Mouse (Mus musculus) naive thymus-derived CD4-positive, alpha-beta T cell, adult 2 months (primary cell): ENCODE results near the gene Rfx1.

ENCODE experiments used
- DNase-seq: peaks from one replicate; pipeline ENCODE4 v3.0.0-alpha.2; 2011; ENCODE audit warnings: low read depth

Gene Rfx1

DNA sequence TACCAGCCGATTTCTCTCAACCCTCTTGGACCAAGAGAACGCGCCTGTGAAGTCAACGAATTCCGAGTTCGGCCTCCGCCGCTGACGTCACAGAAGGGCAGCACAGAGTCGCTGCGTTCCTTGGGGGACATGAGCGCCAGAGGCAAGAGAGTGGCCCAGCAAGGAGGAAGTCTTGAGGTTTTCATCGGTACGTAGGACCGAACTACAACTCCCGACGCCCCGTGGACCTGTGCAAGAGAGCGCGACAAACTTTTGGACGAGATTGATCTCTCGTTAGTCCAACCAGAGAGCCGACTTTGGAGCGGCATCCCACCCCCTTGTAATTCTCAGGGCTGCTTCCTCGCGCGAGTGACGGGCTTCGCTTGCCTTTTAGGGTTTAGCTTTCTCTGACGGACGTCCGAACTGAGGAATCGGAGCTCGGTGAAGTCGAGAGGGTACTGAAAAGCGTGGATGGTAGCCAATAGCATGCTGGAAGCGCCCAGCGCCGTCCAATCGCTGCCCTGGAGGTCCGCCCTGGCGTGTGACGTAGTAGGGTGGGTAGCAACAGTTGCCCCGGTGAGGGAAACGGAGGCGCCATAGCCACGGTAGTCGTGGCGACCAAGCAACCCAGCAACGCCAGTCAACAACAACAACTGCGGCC, at the start of gene Rfx1:
Gene Rfx1, plus strand, starts transcription at position 544 of the 640 bp plus-strand sequence.
- peak; percentile 99 for DNase-seq

DNA sequence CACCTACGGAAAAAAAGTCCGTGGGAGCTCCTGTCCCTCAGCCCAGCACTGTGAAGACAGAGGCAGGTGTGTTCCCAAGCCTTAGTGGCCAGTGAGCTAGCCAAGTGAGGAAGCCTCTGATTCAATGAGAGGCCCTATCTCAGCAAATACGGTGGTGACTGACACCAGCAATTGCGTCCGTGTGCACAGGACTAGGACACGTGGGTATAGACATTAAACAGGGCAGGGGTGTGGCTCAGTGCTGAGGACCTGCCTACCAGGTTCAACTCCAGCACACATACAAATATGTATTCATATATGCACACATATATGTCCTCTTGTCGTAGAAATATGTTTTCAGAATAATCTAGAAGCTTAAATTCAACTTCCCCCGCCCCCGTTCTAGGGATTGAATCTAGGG, 46.9 kb upstream of the Rfx1 start:
- DNase-seq = no peak

DNA sequence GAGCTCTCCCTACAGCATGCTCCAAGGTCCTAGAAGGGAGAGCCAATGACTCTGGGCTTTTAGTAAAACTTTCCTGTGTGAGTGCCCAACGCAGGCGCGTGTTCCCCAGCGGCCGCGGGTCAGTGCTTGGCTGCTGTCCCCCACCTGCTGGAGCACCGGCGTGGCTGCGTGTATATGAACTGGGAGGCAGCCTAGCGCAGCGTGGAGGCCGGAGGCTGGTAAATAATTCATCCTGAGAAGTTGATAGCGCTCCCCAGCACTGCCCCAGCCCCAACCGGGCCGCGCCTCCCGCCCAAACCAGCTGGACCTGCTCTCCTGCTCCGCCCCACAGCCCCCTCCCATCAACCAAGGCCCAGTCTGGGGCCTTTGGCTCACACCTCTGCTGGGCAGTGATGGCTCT, 45.5 kb upstream of the Rfx1 start, which contains the start of gene Palm3:
Gene Palm3, plus strand, starts transcription at position 376 of the 400 bp plus-strand sequence.
- no peak for DNase-seq

DNA sequence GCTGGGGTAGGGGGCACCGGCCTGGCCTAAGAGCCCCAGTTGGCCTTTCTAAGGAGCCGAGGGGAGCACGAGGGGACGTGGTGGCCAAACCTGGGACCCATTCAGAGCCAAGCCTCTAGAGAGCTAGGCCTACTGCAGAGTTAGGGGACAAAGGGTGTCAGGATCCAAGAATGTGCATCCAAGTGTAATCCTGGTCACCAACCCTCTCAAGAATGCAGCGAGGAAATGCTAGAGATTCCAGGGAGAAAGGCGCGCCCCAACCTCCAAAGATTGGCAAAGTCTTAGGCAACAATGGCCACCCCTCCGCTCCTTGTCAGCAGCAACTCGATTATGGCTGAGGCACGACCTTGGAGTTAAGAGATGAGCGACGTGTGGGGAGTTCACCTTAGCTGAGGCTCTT, 45.1 kb upstream of the Rfx1 start:
- no peak for DNase-seq

DNA sequence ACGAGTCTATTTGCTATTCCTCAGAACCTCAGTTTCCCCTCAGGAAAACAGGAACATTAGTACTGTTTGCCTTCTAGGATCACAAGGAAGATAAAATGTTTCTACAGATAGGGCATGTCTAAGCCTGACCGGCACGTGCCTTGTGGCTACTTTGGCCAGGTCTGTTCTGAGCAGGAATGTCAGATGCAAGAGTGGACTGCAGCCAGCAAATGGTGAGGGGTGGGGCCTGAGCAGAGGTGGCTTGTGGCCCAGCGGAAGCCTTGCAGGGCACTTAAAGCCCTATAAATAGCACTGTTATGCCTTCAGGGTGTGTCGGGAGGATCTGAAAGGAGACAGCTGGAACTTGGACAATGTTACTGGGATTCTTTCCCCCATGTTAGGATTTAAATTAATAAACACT, 43.5 kb upstream of the Rfx1 start:
- no peak for DNase-seq

DNA sequence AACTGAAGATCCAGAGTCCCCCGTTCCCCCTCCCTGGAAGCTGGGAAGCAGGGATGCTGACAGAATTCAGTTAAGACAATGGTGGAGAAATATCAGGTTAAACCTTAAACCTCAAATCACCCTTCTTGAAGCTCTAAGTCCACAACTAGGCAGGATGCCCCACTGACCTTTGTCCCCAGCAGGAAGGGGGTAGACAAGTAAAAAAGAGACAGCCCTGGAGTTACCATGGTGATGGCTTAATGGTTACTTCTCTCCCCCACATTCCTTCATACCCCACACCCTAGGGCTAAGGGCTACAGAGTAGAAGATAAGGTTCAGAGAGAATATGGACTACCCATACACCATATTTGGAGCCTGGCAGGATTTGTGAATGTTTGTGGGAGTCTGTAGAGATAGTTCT, 43.0 kb upstream of the Rfx1 start:
- DNase-seq = no peak

DNA sequence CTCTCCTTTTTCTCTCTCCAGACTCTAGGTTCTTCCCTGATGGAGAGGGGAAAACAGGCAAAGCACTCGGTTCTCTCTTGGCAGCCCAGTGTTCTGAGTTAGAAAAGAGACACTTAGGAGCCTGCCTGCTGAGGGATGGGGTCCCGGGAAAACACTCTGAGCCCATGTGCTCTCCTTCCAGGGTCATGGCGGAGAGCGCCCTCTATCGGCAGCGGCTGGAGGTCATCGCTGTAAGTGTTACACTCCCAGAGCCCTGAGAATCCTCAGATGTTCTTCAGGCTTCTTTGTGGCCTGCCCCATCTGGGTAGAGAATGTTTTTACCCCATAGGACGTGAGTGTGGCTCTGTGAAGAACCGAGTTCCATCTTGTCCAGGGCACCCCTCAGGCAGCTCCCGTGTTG, 42.5 kb upstream of the Rfx1 start:
- DNase-seq = peak; percentile 74

DNA sequence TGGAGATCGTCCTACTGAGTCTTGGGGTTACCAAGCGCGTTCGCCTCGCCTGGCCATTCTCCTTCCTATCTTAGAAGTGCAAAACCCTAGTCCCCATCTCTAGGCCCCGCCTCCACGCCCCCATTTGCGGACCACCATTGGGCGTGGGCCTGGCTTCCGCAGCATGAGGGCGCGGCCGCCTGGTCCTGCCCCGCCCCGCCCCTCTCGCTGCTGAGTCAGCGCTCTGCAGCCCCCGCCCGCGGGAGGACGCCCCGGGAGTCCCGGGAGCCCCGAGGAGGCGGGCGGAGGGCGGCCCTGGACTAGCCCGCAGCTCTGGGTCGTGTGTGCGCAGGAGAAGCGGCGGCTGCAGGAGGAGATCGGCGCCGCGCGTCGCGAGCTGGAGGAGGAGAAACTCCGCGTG, 40.8 kb upstream of the Rfx1 start:
- DNase-seq = peak; percentile 44

DNA sequence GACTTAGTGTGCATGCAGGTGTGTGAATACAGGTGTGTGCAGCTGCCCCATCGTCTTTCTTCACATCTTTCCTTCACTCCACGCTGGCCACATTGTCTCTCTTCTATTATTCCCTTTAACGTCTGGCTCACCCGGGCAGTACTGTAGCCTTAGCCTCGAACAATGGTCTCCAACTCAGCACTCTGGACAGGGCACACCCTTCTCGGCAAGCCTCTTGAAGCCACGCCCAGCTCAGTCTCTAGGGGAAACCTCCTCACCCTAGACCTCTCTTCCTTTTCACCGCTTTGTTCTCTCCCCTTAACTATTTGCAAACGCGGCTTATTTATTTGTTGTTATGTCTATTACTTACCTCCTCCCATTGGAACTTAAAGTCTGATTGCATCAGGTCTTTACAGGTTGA, 39.2 kb upstream of the Rfx1 start:
- peak; percentile 44 for DNase-seq

DNA sequence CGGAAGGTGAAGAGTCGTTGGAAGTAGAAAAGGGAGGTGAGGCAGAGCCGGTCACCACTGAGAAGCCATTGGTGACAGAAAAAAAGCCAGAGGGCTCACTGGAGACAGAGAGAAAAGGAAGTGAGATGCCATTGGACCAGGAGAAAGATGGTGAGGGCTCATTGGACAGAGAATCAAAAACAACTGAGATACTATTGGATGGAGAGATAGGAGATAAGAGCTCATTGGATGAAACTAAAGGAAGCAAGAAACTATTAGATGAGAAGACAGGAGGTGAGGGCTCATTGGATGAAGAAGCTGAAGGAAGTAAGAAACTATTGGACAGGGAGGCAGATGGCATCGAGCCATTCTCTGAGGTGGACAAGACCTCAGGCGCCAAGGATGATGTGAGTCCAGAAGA, 37.4 kb upstream of the Rfx1 start:
- DNase-seq = no peak

DNA sequence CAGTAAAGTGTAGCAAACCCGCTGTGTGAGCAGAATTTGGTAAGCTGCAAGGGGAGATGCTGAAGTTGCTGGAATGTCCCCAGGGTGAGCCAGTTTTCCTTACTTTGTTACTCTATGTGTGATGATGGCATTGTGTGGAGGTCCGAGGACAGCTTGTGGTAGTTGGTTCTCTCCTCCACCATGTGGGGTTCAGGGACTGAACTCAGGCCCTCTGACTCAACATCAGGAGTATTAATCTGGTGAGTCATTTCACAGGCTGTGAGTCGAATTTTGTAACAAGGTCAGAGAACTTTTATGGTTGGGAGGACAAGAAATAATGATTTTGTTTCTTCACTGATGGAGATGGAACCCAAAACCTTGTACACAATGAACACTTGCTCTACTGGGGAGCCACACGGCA, 33.9 kb upstream of the Rfx1 start:
- no peak for DNase-seq

DNA sequence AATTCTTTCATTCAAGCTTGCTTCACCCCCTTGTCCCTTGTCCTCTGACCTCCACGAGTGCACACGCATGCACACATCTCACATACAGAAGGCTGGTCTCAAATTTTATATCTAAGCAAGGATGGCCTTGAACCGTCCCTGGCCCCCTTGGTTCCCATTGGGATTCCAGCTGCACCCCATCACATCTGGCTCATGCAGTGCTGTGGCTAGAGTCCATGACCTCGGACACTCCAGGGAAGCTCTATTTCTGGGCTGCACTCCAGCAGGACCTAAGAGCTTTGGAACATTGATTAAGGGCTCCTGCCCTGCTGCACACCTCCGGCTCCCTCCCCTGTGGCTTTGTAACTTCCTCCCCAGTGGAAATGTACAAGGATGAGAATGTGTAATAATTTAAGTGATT, 28.6 kb upstream of the Rfx1 start:
- no peak for DNase-seq

DNA sequence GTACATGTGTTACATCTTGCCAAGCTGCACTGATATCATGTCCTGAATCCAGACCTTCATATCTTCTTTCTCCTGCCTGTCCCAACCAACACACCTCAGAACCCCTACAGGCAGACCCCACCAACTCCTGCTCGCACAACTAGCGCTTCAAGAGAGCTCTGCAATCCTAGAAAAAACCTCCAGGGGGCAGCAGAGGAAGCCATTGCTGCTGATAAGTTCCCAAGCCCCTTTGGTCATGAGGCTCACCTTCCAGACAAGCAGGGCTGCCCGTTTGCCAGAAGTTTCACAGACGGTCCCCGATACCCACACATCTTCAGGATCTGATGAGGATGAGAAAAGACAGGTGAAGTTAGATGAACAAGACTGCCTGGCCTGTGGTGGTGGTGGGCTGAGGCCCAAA, 27.6 kb upstream of the Rfx1 start:
- peak; percentile 91 for DNase-seq

DNA sequence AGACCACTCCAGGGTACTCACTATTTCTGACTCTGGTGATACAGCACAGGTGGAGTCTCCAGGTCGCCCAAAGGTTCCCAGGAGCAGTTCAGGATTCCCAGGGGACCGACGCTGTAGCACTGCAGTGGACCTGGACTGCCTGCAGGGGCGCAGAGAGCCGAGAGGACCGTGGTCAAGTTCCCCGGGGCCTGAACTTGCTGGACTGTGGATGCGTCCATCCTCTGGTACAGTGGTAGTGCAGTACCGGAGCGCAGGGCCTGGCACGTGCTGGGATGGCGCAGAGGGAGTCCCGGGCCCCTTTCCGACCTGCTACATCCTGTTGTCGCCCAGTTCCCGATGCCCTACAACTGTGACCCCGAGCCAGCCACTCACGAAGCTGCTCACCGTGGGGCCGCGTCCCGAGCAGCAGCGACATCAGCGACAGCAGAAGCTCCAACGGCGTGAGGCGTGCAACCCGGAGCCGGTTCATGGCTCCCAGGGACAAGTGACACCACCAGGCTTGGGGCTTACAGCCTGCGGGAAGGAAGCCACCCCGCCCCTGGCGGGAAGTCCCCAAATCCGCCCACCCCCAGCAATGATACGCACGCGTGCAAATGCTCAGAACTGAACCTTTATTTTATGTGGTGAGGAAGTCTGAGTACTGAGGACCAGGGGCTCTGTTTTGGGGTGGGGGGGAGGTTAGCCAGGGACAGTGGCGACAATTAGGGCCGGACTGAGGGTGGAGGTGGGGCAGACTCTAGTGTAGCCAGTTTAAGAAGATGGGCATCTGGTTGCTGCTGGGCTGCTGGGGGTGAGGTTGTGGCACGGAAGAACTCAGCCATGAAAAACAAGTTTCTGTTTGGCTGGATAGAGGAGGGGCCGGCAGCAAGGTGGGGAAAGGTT, 24.3 kb upstream of the Rfx1 start, which contains the start of gene Il27ra:
Gene Il27ra, minus strand, starts transcription at position 524 of the 882 bp plus-strand sequence.
- DNase-seq = peak; percentile 89

DNA sequence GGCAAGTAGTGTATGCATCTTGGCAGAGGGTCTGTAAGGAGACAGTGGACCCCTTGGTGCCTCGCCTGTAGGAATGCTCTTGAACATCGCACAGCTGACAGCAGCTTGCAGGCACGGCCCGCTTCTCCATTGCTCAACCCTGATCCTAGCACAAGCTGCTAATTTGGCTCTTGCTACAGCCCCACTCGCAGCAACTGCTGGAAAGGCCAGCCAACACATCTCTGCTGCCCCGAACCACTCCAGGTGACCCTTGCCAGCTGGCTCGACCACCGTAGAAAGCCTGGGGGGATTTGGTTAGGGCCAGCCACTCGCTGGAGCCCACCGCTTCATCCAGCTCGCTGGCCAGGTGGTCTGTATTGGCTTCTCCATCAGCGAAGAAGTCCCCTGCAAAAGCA, 23.7 kb upstream of the Rfx1 start:
- DNase-seq = no peak

DNA sequence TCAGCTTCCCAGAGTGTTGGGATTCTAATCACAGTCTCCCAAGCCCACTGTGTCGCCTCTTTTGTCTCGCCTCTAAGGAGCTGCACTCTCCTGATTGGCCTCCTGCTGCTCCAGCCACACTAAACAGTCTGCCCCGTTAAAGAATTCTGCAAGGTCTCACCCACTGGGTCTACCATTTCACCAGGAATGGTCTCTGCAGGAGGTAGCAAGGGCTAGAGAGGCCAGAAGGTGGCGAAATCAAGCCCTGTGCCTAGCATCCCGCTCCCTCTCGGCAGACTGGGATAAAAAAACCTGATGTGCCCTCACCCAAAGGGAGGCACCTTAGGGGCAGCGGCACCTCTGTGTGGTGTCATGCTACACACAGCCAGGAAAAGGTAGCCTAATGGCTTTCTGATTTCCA, 22.5 kb upstream of the Rfx1 start:
- DNase-seq = no peak

DNA sequence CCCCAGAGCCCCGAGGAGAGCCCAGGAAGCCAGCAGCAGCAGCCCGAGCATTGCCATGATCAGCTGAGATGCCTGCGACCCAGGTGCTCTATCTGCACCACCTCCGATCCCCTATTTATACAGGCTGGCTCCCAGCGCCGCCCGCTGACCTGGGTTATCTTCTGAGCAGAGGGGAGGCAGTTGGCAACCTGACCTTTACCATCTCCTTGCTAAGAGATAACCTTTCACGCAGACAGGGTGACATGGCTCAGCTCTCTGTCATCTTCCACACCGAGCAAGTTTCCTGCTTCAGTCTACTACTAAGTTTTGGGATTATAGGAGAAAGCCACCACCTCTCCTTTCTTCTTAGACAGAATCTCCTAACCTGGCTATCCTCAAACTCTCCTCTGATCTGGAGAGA, 21.7 kb upstream of the Rfx1 start, which contains the start of gene Rln3:
Gene Rln3, minus strand, starts transcription at position 101 of the 400 bp plus-strand sequence.
- DNase-seq = no peak

DNA sequence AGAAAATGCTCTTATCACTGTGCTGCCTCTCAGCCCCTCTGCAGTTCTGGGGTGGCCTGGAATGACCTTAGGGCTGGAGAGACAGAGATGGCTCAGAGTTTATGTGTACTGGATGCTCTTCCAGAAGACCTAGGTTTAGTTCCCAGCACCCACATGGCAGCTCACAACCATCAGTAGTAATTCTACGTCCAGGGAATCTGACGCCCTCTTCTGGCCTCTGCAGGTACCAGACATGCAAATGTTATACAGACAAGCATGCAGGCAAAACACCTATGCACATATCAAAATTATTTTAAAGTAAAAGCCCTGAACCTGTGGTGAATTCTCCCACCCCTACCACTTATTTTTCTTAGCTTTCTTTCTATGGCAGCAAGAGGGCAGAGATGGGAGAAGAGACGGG, 20.1 kb upstream of the Rfx1 start:
- DNase-seq = no peak

DNA sequence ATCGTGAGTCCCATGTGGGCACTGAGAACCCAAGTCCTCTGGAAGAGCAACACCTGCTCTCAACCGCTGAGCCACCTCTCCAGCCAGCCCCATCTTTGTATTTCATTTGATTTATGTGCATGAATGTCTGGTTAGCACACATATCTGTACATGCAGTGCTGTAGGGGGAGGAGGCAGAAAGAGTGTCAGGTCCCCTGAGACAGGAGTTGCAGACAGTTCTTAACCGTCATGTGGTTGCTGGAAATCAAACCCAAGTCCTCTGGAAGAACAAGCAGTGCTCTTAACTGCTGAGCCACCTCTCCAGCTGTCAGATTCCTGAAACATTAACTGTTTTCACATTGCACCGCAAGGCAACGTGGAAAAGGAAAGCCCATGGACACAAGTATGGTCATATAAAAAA, 18.5 kb upstream of the Rfx1 start:
- DNase-seq = no peak

DNA sequence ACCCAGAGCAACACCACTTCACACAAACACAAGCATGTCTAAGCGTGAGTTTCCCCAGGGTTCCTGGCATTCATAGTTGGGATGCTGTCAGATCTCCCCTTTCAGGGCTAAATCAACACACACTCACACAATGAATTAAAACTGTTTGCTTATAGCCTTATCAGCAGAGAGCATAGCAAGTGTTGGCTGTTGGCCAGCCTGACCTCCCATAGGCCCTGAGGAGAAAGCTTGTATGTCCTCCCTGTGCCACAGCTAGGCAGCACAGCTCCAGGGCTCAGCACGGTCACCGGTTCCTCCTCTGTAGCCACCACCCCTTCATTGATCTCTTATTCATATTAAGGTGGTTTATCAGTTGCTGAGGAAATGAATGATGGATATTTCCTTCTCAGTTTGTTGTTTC, 13.9 kb upstream of the Rfx1 start:
- DNase-seq = no peak

DNA sequence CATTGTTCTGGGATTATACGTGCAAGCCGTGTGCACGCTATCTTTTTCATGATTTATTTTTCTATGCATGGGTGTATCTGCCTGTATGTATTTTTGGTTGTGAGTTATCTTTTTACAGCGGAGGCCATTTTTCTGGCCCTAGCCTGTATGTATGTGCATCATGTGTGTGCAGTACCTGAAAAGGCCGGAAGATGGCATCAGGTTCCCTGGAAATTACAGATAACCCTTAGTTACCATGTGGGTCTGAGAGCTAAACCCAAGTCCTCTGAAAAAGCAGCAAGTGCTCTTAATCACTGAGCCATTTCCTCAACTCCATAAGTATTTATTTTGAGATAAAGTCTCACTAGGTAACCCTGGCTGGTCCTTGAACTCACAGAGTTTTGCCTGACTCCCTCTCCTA, 13.4 kb upstream of the Rfx1 start:
- DNase-seq = no peak

DNA sequence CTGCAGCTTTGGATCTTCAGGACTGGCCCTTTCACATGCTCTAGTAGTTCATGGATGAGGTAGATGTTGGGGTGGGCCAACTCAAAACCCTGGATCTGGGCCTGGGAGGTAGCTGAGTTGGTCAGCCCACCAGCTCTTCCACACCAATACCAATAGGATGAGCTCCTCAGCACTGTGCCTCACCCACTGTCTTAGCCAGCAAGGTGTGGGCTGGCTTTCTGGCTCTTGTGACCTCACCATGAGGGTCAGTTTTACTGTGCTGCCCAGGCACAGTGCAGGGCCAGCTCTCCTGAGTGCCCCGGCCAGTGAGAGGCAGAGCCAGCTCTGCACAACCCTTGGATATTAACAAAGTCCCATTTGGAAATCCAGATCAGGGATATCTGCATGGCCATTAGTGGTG, 8.8 kb upstream of the Rfx1 start:
- DNase-seq = no peak

DNA sequence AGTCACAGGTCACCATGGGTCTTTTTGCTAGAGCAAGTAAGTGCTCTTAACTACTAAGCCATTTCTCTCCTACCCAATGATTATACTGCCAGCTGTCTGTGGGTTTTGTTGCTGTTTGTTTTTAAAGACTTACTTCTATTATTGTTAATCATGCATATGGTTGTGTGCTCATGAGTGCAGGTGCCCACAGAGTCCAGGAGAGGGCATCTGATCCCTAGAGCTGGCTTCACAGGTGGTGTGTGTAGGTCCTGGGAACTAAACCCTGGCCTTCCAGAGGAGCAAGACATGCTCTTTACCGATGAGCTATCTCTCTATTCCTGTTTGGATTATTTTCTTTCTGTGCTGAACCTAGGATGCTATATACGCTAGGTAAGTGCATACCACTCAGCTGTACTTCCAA, 7.4 kb upstream of the Rfx1 start:
- DNase-seq = peak; percentile 37

DNA sequence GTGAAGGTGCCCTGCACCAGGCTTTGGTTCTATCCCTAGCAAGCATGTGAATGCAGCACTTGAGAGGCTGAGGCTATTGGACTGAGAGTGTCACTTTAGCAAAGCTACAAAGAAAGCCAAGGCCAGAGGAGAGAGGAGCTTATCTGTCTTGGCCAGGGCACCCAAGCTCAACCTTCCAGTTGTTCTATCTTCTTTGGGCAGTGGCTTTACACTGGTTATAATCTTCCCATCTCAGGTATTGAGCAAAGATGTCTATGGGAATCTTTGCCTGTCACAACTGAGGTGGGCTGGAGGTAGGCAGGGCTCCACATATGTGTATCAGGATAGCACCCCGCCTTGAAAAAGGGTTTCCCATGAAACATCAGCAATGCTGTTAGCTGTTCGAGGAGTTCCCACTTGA, 6.4 kb upstream of the Rfx1 start:
- DNase-seq = peak; percentile 13
